Mouse (Mus musculus): ENCODE data around the gene Clpb. TPM values are rescaled to one million over a fixed set of nuclear protein-coding genes. Genes with fewer than 3 reads are reported as not detected.

The Clpb gene
- total RNA-seq, 2 experiments from 2014 or later, result 3.2 to 18.4 TPM

GRCm38 (mm10) chr7:101820295-101821030 lies 157.0 kb downstream of the Clpb start:
- ATAC-seq (ENCODE audit: poor library complexity, severe bottlenecking), result no peak

- peak; percentile 25 for ATAC-seq (ENCODE audit: poor library complexity, severe bottlenecking)
These were observed 158.4 kb downstream of the Clpb start for GRCm38 (mm10) chr7:101821571-101822501.

- ATAC-seq (ENCODE audit: poor library complexity, severe bottlenecking), result no peak
These were observed 159.7 kb downstream of the Clpb start for GRCm38 (mm10) chr7:101822836-101823757.

- no peak for ATAC-seq (ENCODE audit: poor library complexity, severe bottlenecking)
These were observed 160.6 kb downstream of the Clpb start for GRCm38 (mm10) chr7:101823758-101824630.

GRCm38 (mm10) chr7:101830373-101830772 lies 166.9 kb downstream of the Clpb start:
- no peak for ATAC-seq (ENCODE audit: poor library complexity, severe bottlenecking)

GRCm38 (mm10) chr7:101831437-101831836 lies 168.0 kb downstream of the Clpb start:
- no peak for ATAC-seq (ENCODE audit: poor library complexity, severe bottlenecking)

GRCm38 (mm10) chr7:101832372-101832771 lies 168.9 kb downstream of the Clpb start:
- no peak for ATAC-seq (ENCODE audit: poor library complexity, severe bottlenecking)

- no peak for ATAC-seq (ENCODE audit: poor library complexity, severe bottlenecking)
These were observed 169.9 kb downstream of the Clpb start for GRCm38 (mm10) chr7:101833352-101833751.

- ATAC-seq (ENCODE audit: poor library complexity, severe bottlenecking), result no peak
These were observed 170.6 kb downstream of the Clpb start for GRCm38 (mm10) chr7:101833916-101834584.

- ATAC-seq (ENCODE audit: poor library complexity, severe bottlenecking), result no peak
These were observed 171.5 kb downstream of the Clpb start for GRCm38 (mm10) chr7:101834903-101835302.

GRCm38 (mm10) chr7:101835457-101836109 lies 172.2 kb downstream of the Clpb start:
- no peak for ATAC-seq (ENCODE audit: poor library complexity, severe bottlenecking)

- ATAC-seq (ENCODE audit: poor library complexity, severe bottlenecking), result peak; percentile 46
These were observed 173.1 kb downstream of the Clpb start for GRCm38 (mm10) chr7:101836271-101837153.

GRCm38 (mm10) chr7:101837154-101837605 lies 173.7 kb downstream of the Clpb start:
- no peak for ATAC-seq (ENCODE audit: poor library complexity, severe bottlenecking)

GRCm38 (mm10) chr7:101837606-101838471 lies 174.4 kb downstream of the Clpb start, which contains the start of gene Inppl1:
Inppl1 (minus strand) TSS chr7:101838229.
- peak; percentile 45 for ATAC-seq (ENCODE audit: poor library complexity, severe bottlenecking)

GRCm38 (mm10) chr7:101844186-101844585 lies 180.8 kb downstream of the Clpb start:
- ATAC-seq (ENCODE audit: poor library complexity, severe bottlenecking), result no peak

All from megakaryocyte, adult 5-6 weeks (primary cell).